Mouse (Mus musculus) c-Kit-negative CD71-positive TER-119-positive erythroid progenitor cells, embryonic 14.5 days (primary cell): ENCODE results near the gene Rps3.
"Not testable (repeated sequence)": the region's sequence is repeated elsewhere in the genome, so short reads cannot be mapped to it uniquely, and the experiment has no call there.

Source experiments
- DNase-seq: peaks from one replicate; pipeline ENCODE4 v3.0.0-alpha.2; 2013; ENCODE audit warnings: low read depth, low spot score

Gene Rps3

GRCm38 (mm10) chr7:99483271-99483923, at the start of gene Rps3:
Rps3 (minus strand) TSS chr7:99483738.
- DNase-seq, result peak; percentile 93

DNA sequence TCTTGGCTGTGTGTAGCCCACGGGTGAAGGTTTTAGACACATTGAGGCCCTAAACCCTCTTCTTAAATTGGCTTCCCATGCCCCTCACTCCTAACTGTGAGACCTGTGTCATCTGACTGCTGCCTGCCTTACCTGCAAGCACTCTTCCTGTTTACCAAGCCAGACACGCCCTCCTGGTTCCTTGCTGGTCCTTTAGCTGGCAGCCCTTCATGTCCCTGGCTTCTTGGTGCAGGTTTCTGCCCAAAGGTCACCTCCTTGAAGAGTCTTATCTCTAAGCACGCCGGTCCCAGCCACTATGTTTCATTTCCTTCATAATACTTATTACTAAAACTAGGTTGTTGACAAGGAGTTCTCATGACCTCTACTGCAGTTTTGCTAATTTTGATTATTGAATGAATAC, 49.0 kb upstream of the Rps3 start:
- DNase-seq, result no peak

DNA sequence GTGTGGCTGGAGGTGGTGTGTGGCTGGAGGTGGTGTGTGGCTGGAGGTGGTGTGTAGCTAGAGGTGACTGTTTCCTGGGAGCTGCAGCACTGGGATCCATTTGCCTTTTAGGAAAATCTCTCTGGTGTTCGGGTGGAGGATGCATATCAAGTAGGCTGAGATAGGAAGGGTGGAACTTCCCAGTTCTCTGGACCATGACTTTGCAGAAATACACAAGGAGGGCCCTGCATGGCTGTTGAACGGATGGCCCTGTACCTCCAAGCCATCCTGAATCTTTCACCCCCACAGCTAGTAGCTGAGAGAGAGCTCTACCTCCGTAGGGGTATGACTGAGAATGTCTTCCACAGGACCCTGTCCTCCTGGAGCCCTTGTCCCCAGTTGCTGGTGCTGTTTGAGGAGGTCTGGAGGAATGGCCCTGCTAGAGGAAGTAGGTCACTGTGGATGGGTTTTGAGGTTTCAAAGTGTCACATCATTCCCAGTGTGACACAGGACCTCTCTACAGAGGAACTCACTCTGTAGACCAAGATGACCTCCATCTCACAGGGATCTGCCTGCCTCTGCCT, 48.0 kb upstream of the Rps3 start:
- peak; percentile 73 for DNase-seq

DNA sequence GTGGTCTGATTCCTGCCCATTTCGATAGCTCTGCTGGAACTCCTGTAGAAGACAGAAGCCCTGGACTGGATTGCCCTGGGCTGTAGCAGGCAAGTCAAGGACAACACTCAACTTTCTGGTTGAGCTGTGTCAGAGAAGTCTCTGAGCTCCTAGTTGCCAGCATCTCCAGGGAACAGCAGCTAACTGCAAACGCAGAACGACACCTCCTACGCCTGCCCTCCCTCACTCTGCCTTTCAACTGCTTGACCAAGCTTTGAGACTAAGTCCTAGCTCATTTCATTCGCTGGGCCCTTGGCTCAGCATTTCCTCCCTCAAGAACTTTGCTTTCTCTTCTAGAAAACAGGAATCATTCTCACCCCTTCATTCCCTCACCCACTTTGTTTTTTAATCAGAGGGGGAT, 45.9 kb upstream of the Rps3 start:
- no peak for DNase-seq

- no peak for DNase-seq
These were observed 45.0 kb upstream of the Rps3 start for GRCm38 (mm10) chr7:99528547-99528946.

GRCm38 (mm10) chr7:99523837-99524236, 40.3 kb upstream of the Rps3 start:
- DNase-seq, result no peak

DNA sequence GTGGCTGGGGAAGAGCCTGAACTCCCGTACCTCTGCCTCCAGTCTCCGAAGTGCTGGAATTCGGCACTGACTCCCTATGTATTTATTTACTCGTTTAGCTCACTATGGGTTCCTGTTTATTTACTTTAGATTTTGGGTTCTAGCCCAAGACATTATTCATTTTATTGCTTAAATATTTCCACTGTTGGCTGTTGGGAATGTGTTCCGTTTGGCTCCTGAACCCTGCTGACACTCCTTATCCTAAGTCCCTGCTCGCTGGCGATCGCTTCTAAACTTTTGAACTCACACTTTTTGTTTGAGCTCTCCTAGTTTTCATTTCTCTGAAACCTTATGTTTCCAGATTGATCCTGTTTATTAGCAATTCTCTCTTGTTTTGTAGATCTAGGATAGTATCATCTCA, 39.6 kb upstream of the Rps3 start:
- no peak for DNase-seq

- DNase-seq, result no peak
These were observed 35.6 kb upstream of the Rps3 start for GRCm38 (mm10) chr7:99518954-99519644.

DNA sequence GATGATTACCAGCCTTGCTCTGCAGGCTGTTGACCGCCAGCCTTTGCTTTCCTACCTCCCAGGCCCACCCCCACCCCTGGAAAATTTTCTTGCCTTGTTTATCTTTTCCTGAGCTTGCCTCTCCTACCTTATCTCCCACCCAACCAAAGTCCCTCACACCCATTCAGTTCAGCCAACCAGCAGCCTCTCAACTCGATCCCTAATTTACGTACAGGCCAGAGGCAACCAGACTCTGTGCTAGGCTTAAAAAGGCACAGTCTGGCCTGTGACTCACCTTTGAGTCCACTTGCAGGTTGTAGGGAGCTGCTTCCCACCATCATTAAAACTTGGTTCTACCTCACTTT, 33.2 kb upstream of the Rps3 start:
- no peak for DNase-seq

DNA sequence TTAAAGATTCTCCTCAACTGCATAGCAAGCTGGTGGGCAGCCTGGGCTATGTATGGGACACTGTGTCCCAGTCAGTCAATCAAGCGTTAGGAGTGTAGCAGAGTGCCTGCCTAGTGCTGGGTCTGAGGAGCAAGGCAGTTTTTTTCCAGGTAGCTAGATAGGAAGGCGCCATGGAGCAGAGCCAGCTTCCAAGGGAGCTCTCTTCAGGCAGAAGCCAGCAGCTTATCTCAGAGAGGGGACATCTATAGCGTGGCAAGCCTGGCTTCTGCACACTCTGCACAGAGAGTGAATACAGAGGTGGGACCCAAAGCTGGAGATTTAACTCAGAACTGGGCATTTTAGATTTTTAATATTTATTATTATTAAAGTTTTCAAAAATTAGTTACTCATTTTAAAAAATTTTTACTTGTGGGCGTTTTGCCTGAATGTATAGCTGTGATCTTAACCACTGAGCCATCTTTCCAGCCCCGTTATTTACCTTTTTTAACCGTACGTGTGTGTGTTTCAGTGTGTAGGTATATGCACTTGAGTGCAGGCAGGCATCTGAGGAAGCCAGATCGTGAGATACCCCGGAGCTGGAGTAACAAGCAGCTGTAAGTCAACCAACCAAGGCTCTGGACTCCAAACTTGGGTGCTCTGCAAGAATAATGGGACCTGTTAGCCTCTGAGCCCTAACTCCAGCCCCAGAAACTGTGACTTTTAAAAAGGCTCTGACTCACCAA, 32.7 kb upstream of the Rps3 start:
- DNase-seq, result no peak

DNA sequence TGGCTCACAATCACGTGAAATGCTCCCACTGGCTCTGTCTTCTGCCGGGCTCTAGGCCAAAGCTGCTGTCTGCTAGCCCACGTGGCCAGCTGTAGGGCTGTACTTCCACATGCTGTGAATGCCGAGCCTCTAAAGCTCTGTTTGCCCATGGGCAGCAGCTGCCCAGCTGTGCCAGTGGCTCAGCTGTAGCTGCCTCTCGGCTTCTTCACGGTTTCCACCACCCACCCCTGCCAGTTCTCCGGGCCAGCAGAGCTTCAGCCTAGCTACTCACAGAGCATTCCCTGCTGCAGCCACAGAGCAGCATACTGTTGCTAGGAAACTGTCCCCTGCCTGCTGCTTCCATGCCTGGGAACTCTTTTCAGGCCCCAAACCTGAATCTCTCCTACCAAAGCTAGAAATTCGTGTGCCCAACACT, 26.6 kb upstream of the Rps3 start:
- DNase-seq, result no peak

GRCm38 (mm10) chr7:99508187-99508586, 24.6 kb upstream of the Rps3 start:
- DNase-seq, result not testable (repeated sequence)

DNA sequence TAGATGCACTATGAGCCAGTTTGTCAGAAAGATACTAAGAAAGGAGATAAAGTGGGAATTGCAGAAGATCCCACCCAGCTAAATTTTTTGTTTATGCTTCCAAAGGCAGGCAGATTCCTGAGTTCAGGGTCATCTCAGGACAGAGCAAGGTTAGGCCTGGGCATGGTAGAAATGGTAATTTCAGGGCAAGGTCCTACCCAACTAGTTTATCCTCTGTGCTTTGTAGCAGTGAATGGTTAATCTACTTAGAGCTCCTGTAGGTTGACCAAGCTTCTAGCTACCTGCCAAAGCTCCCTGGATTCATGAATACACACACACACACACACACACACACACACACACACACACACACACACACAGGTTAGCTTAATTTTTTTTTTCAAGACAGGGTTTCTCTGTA, 21.0 kb upstream of the Rps3 start:
- no peak for DNase-seq

DNA sequence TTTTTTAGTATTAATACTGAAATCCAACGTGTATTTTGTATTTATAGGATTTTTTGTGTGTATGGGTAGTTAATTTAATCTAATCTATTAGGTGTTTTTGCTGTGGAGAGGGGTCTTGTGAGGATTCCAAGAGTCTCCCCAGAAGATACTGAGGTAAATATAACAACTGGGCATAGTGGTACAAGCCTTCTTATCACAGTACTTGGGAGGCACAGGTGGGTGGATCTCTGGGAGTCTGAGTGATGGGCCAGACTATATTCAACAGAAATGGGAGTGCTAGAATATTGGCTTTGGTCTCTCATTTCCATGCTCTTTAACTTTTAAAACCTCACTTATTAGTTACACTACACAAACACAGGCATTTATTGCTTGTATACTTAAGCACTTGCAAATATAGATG, 17.6 kb upstream of the Rps3 start:
- DNase-seq, result peak; percentile 42

DNA sequence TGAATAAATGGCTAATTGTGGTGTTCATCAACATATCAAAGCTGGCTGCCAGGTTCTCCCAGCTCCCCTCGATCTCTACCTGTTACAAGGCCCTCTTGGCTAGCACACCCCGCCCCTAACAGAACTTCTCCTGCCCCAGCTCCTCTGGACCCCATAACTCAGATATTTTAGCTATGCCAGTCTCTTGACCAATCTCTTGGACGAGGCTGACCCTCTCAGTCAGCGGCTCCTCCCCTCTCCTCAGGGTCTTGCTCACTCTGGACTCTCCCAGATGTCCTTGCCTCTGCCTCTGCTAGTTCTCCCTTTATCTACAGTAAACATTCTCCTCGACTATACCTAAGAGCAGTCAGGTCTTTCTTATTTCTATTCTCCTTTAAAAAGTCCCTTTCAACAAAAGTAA, 17.1 kb upstream of the Rps3 start:
- DNase-seq, result peak; percentile 40

DNA sequence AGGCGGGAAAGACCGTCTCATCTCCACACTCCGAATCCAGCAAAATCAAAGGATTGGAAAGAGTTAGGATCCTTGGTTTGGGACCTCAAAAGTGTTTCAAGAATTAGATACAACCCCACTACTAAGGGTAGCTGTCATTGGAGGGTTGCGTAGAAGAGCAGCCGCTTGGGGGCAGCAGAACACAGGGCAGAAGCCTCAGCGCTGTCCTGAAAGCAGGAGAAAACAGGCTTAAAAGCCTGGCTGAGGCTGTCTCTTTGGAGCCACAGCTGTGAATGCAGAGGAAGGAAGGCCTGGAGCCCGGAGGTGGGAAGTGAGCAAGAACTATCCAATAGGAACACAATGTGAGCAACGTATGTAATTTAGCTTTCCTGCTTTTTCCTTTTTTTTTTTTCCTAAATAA, 16.7 kb upstream of the Rps3 start:
- peak; percentile 69 for DNase-seq

- no peak for DNase-seq
These were observed 15.6 kb upstream of the Rps3 start for GRCm38 (mm10) chr7:99499128-99499527.

GRCm38 (mm10) chr7:99489708-99490107, 6.2 kb upstream of the Rps3 start:
- DNase-seq, result no peak

DNA sequence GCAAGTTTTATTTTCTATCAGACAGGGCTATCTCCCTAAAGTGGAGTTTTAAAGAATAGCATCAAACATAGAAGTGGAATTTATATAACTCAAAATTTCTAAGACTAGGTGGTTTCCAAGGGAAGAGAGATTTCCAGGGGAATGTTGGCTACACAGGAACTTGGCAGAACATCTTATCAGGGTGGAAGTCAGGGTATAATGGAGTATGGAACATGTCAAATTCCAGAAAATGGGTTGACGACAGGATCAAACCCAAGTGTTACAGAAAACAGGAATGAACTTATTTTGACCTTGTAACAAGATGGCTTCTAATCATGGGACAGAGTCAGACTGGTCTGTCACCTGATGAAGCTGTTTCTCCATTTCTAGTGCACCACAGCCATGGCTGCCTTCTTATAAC, 1.1 kb upstream of the Rps3 start:
- DNase-seq, result no peak

DNA sequence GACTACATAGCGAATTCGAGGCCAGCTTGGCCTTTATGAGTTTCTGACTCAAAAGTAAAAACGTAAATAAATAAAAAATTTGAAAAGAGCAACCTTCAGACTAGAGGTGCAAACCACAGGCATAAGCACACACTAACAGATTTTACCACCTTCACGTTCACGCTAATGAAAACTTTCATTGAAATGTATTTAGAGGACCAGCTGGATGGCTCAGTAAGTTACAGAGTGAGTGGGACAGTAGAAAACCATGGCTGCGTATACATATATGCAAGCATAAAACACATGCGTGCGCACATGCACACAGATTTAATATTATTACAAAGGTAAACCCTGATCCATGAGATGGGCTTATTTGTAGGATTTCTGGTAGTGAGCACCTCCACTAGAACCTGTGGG, 384 bp upstream of the Rps3 start:
- no peak for DNase-seq

GRCm38 (mm10) chr7:99482637-99483036, 901 bp downstream of the Rps3 start:
- DNase-seq, result no peak

GRCm38 (mm10) chr7:99477235-99477634, 6.3 kb downstream of the Rps3 start:
- DNase-seq, result no peak
